Mouse (Mus musculus) midbrain, postnatal 0 days (tissue): ENCODE data around the gene Gm20388. TPM values are rescaled to one million over a fixed set of nuclear protein-coding genes. Genes with fewer than 3 reads are reported as not detected.

ENCODE experiments used
- ATAC-seq: fragments of 200-750 bp; cut with Nextera tagmentation; 2 replicates; pipeline ENCODE4 v1.8.0; 2017; ENCODE audit warnings: moderate number of reproducible peaks, mild to moderate bottlenecking, moderate TSS enrichment, moderate library complexity; ENCODE audit not compliant: low FRiP score
- DNase-seq: peaks from one replicate; pipeline ENCODE4 v3.0.0-alpha.2; 2015; ENCODE audit warnings: low spot score
- H3K27ac ChIP-seq: fragments of 300-500 bp; sonication (generic); 2 replicates; pipeline ENCODE4 v1.5.1; 2014; ENCODE audit warnings: low read depth, mild to moderate bottlenecking, low read length, mixed read lengths
- H3K27me3 ChIP-seq: fragments of 300-500 bp; sonication (generic); 2 replicates; pipeline ENCODE4 v1.6.1; 2014; ENCODE audit warnings: low read length, control low read depth, mixed read lengths; ENCODE audit not compliant: insufficient read depth
- H3K36me3 ChIP-seq: fragments of 300-500 bp; sonication (generic); 2 replicates; pipeline ENCODE4 v1.6.1; 2014; ENCODE audit warnings: low read length, control low read depth, mixed read lengths; ENCODE audit not compliant: insufficient read depth
- H3K4me1 ChIP-seq: fragments of 300-500 bp; sonication (generic); 2 replicates; pipeline ENCODE4 v1.6.1; 2014; ENCODE audit warnings: mild to moderate bottlenecking, control low read depth, antibody characterized with exemption, low read length, mixed read lengths; ENCODE audit not compliant: insufficient read depth
- H3K4me2 ChIP-seq: fragments of 300-500 bp; sonication (generic); 2 replicates; pipeline ENCODE4 v1.6.1; 2014; ENCODE audit warnings: low read depth, mild to moderate bottlenecking, low read length, mixed read lengths; ENCODE audit not compliant: poor library complexity, severe bottlenecking
- H3K4me3 ChIP-seq: fragments of 300-500 bp; sonication (generic); 2 replicates; pipeline ENCODE4 v1.5.1; 2014; ENCODE audit warnings: low read depth, mild to moderate bottlenecking, low read length, moderate library complexity
- H3K9ac ChIP-seq: fragments of 300-500 bp; sonication (generic); replicated peaks from 2 replicates; pipeline ENCODE4 v1.6.1; 2014; ENCODE audit warnings: mild to moderate bottlenecking, low read length, moderate library complexity, mixed read lengths; ENCODE audit not compliant: poor library complexity, severe bottlenecking
- H3K9me3 ChIP-seq: fragments of 300-500 bp; sonication (generic); 2 replicates; pipeline ENCODE4 v1.6.1; 2016; ENCODE audit warnings: low read length, control low read depth
- CTCF ChIP-seq: IDR thresholded peaks from 2 replicates; pipeline ENCODE4 v1.5.1; 2016; ENCODE audit warnings: antibody characterized with exemption, mild to moderate bottlenecking
- WGBS: fragments of 180-500 bp; shearing (Covaris S2); extraction: QIAGEN DNeasy Blood & Tissue Kit; methylation state at CpG from one replicate; pipeline ENCODE4 v1.1.7; 2014; 5-methylcytosine and 5-hydroxymethylcytosine counted together
- polyA plus RNA-seq: library from polyadenylated mRNA; unstranded; fragments of >200 nt; fragmentation: Nextera tagmentation; extraction: Ambion mirVana; gene quantifications from 2 replicates; pipeline ENCODE4 v1.2.1, GENCODE M21; 2015
- total RNA-seq: library from RNA; depleted of rRNA; stranded (reverse); fragments of >200 nt; gene quantifications from 2 replicates; pipeline ENCODE4 v1.2.3, GENCODE M21; 2014

The Gm20388 gene
- total and polyA plus RNA-seq, 2 experiments from 2014 or later = 74.2 TPM; not detected in 1

- Histone ChIP-seq H3K27ac (no peak overlapping the region), H3K4me1 (no peaks in the 10 kb centered on the region), H3K4me2 (no peak overlapping the region), H3K9ac (no peak overlapping the region), H3K4me3 (no peak overlapping the region), H3K36me3 (no peaks in the 10 kb centered on the region), H3K27me3 (peaks cover 39% of the 10 kb centered on the region), H3K9me3 (no peaks in the 10 kb centered on the region)
- no peak for TF ChIP-seq CTCF
- DNase-seq (no peak), ATAC-seq (no peak)
- WGBS = 70% methylated on average over 6 of the region's 6 CpGs
Observed at GRCm38 (mm10) chr8:120879928-120880327, 969.3 kb downstream of the Gm20388 start.

GRCm38 (mm10) chr8:120881634-120882033 is 971.0 kb downstream of the Gm20388 start:
- H3K4me2 ChIP-seq = no peak overlapping the region
- H3K9me3 ChIP-seq = no peaks in the 10 kb centered on the region
- peaks cover 51% of the 10 kb centered on the region for H3K27me3 ChIP-seq
- no peak for TF ChIP-seq CTCF
- H3K27ac ChIP-seq = no peak overlapping the region
- no peak for DNase-seq
- no peak overlapping the region for H3K4me3 ChIP-seq
- no peaks in the 10 kb centered on the region for H3K36me3 ChIP-seq
- no peaks in the 10 kb centered on the region for H3K4me1 ChIP-seq
- H3K9ac ChIP-seq = no peak overlapping the region
- no peak for ATAC-seq
- WGBS = 78% methylated on average over 10 of the region's 10 CpGs

DNA sequence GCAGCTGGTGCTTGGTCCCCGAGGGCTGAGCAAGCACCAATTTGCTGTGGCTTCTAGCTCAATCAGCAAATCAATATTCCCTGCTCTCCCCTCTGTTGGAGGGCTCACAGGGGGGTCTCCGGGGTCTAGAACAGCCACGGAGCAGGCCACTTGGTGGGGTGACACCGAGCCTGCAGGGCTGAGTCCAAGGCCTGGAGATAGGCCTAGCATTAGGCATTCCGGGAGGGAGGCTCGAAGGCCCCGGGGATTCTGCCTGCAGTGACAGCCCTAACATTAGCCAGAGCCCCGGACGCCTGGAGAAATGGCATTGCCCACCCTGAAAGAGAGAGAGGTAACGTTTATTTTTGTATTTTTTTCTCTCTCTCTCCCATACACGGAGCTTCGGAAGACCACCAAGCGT is 972.0 kb downstream of the Gm20388 start:
- Histone ChIP-seq H3K27ac (no peak overlapping the region), H3K27me3 (peaks cover 60% of the 10 kb centered on the region), H3K4me3 (no peak overlapping the region), H3K4me1 (no peaks in the 10 kb centered on the region), H3K9ac (no peak overlapping the region), H3K4me2 (no peak overlapping the region), H3K9me3 (no peaks in the 10 kb centered on the region), H3K36me3 (no peaks in the 10 kb centered on the region)
- ATAC-seq (no peak), DNase-seq (no peak)
- no peak for TF ChIP-seq CTCF
- WGBS = 25% methylated on average over 13 of the region's 13 CpGs

GRCm38 (mm10) chr8:120883369-120883768 is 972.7 kb downstream of the Gm20388 start:
- DNase-seq (no peak), ATAC-seq (no peak)
- H3K36me3 ChIP-seq = no peaks in the 10 kb centered on the region
- no peaks in the 10 kb centered on the region for H3K4me1 ChIP-seq
- no peak overlapping the region for H3K4me3 ChIP-seq
- no peaks in the 10 kb centered on the region for H3K9me3 ChIP-seq
- H3K27me3 ChIP-seq = peaks cover 62% of the 10 kb centered on the region
- no peak overlapping the region for H3K4me2 ChIP-seq
- 6% methylated on average over 25 of the region's 25 CpGs for WGBS
- TF ChIP-seq CTCF = no peak
- no peak overlapping the region for H3K9ac ChIP-seq
- no peak overlapping the region for H3K27ac ChIP-seq

DNA sequence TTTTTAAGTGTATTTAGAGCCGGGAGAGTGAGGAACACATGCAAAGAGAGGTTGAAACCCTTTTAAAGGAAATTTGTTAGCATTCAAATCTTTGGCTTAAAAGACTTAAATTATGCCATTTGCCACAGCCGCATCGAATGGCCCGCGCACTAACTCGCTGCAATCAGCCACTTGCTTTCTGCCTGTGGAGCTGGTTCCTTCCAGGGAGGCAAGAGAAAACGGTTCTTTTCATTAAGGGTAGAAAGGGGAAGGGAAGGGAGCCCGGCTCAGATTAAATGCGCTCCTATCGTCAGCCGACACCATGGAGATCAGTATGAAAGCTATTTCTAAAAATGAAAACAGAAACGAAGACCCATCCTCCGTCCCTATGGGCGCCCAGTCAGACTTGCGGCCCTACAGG is 973.2 kb downstream of the Gm20388 start:
- Histone ChIP-seq H3K4me2 (no peak overlapping the region), H3K36me3 (no peaks in the 10 kb centered on the region), H3K27me3 (peaks cover 64% of the 10 kb centered on the region), H3K27ac (no peak overlapping the region), H3K9ac (no peak overlapping the region), H3K4me1 (no peaks in the 10 kb centered on the region), H3K4me3 (no peak overlapping the region), H3K9me3 (no peaks in the 10 kb centered on the region)
- WGBS = 6% methylated on average over 15 of the region's 15 CpGs
- no peak for DNase-seq
- TF ChIP-seq CTCF = no peak
- no peak for ATAC-seq

DNA sequence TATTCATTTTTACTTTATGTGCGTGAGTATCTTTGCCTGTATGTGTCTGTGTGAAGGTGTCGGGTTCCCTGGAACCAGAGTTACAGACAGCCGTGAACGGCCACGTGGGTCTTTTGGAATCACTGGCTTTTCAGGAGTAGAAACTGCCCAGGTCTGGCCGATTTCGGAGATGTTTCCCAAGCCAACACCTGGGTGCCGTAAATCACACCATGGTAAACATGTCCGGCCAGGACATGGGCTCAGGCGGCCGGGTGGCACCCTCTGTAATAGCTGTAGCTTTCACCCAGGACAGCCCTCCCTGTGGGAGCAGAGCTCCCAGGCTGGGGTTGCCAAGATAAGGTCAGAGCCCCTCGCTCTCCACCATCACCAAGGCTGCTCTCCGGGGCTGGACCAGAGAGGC is 974.2 kb downstream of the Gm20388 start:
- H3K9me3 ChIP-seq = no peaks in the 10 kb centered on the region
- TF ChIP-seq CTCF = no peak
- no peak overlapping the region for H3K27ac ChIP-seq
- no peak overlapping the region for H3K4me2 ChIP-seq
- no peak for ATAC-seq
- peaks cover 69% of the 10 kb centered on the region for H3K27me3 ChIP-seq
- no peak overlapping the region for H3K4me3 ChIP-seq
- no peaks in the 10 kb centered on the region for H3K4me1 ChIP-seq
- WGBS = 58% methylated on average over 13 of the region's 13 CpGs
- H3K9ac ChIP-seq = no peak overlapping the region
- no peak for DNase-seq
- H3K36me3 ChIP-seq = no peaks in the 10 kb centered on the region
